ENCODE assay signal across 8 mouse cellular contexts in genomic region chr8:122577116-122577515, GRCm38 (mm10). TPM values are rescaled to one million over a fixed set of nuclear protein-coding genes. Genes with fewer than 3 reads are reported as not detected.
A peak's percentile ranks its signal among the peaks of the same experiment; 100 is the strongest.
DNase-seq lines count a peak whose midpoint lies in the region; ATAC-seq and TF ChIP-seq lines count a peak whose summit lies in the region.

No protein-coding gene starts in this region.

- H3ac ChIP-seq in myocyte (ENCODE audit: control insufficient read depth, insufficient read length), result peak overlapping the region; percentile 69

- no peaks in the 10 kb centered on the region for H3K27me3 ChIP-seq in kidney, embryonic 16.5 days (ENCODE audit: insufficient read depth, low read length)
- H3K27me3 ChIP-seq in embryonic facial prominence, embryonic 15.5 days, result no peaks in the 10 kb centered on the region
- no peaks in the 10 kb centered on the region for H3K27me3 ChIP-seq in intestine, embryonic 15.5 days (replicated peaks)
- H3K27me3 ChIP-seq in myocyte (ENCODE audit: control insufficient read depth, insufficient read depth, insufficient read length), result no peaks in the 10 kb centered on the region

- no peak for TF ChIP-seq POLR2A in myocyte (IDR thresholded peaks at IDR 0.05; ENCODE audit: insufficient read length, low read depth)

- ATAC-seq in kidney, embryonic 16.5 days (ENCODE audit: low FRiP score, low TSS enrichment), result peak; percentile 52
- peak; percentile 11; the same call in 1 of the 2 replicates for ATAC-seq in embryonic facial prominence, embryonic 15.5 days (ENCODE audit: insufficient number of reproducible peaks, low FRiP score, low TSS enrichment, low read depth)
- peak; percentile 8 for ATAC-seq in intestine, embryonic 15.5 days

- 14% methylated on average over 10 of the region's 10 CpGs for WGBS in kidney, embryonic 16.5 days
- WGBS in embryonic facial prominence, embryonic 15.5 days, result 38% methylated on average over 10 of the region's 10 CpGs
- 28% methylated on average over 10 of the region's 10 CpGs for WGBS in intestine, embryonic 15.5 days

- H3K27ac ChIP-seq in kidney, embryonic 16.5 days (ENCODE audit: low read length), result peak overlapping the region; percentile 81
- H3K27ac ChIP-seq in embryonic facial prominence, embryonic 15.5 days (replicated peaks), result peak overlapping the region; percentile 75; the same call in 1 of the 2 replicates
- peak overlapping the region; percentile 85 for H3K27ac ChIP-seq in intestine, embryonic 15.5 days

- peak overlapping the region; percentile 89 for H3K4me2 ChIP-seq in kidney, embryonic 16.5 days (replicated peaks; ENCODE audit: low read depth, low read length)
- peak overlapping the region; percentile 77 for H3K4me2 ChIP-seq in embryonic facial prominence, embryonic 15.5 days (replicated peaks)
- H3K4me2 ChIP-seq in intestine, embryonic 15.5 days (replicated peaks), result peak overlapping the region; percentile 81
- peak overlapping the region; percentile 84 for H3K4me2 ChIP-seq in myocyte (ENCODE audit: low read depth)

- H3K9me3 ChIP-seq in kidney, embryonic 16.5 days (ENCODE audit: low read length), result no peaks in the 10 kb centered on the region
- no peaks in the 10 kb centered on the region for H3K9me3 ChIP-seq in embryonic facial prominence, embryonic 15.5 days (replicated peaks)
- no peaks in the 10 kb centered on the region for H3K9me3 ChIP-seq in intestine, embryonic 15.5 days

- peaks cover 11% of the 10 kb centered on the region for H3K79me2 ChIP-seq in myocyte (ENCODE audit: control insufficient read depth, insufficient read depth)

- H3K36me3 ChIP-seq in kidney, embryonic 16.5 days (ENCODE audit: insufficient read depth, low read length), result peaks cover 8% of the 10 kb centered on the region
- H3K36me3 ChIP-seq in embryonic facial prominence, embryonic 15.5 days, result peaks cover 22% of the 10 kb centered on the region
- H3K36me3 ChIP-seq in intestine, embryonic 15.5 days, result peaks cover 6% of the 10 kb centered on the region
- H3K36me3 ChIP-seq in myocyte (ENCODE audit: control insufficient read depth, insufficient read depth), result peaks cover 3% of the 10 kb centered on the region

- peaks cover 52% of the 10 kb centered on the region for H3K4me1 ChIP-seq in kidney, embryonic 16.5 days (ENCODE audit: insufficient read depth, low read length)
- H3K4me1 ChIP-seq in embryonic facial prominence, embryonic 15.5 days, result peaks cover 51% of the 10 kb centered on the region
- H3K4me1 ChIP-seq in intestine, embryonic 15.5 days (replicated peaks), result peaks cover 37% of the 10 kb centered on the region

- DNase-seq in kidney, postnatal 4 days, result no peak
- DNase-seq in spleen, postnatal 36 days (ENCODE audit: low spot score in 2 of 2), result no peak
- DNase-seq in adrenal gland, postnatal 10 days, result no peak
- DNase-seq in adrenal gland, postnatal 14 days, result no peak

- H3K9ac ChIP-seq in kidney, embryonic 16.5 days (replicated peaks; ENCODE audit: low read length), result 0 out of 2 replicates have a peak overlapping the region, but pooled peaks have one; percentile 38
- H3K9ac ChIP-seq in embryonic facial prominence, embryonic 15.5 days, result no peak overlapping the region
- H3K9ac ChIP-seq in intestine, embryonic 15.5 days, result peak overlapping the region; percentile 5; the same call in 1 of the 2 replicates

- H3K4me3 ChIP-seq in kidney, embryonic 16.5 days (ENCODE audit: low read length), result peak overlapping the region; percentile 77
- peak overlapping the region; percentile 71 for H3K4me3 ChIP-seq in embryonic facial prominence, embryonic 15.5 days (replicated peaks)
- H3K4me3 ChIP-seq in intestine, embryonic 15.5 days (replicated peaks), result peak overlapping the region; percentile 77
- H3K4me3 ChIP-seq in myocyte, result peak overlapping the region; percentile 45

TF ChIP-seq in myocyte, 11 proteins besides CTCF, POLR2A, EP300 and RAD21:
- TF ChIP-seq USF1 (IDR thresholded peaks at IDR 0.05; ENCODE audit: low read depth) (no peak), REST (IDR thresholded peaks at IDR 0.05; ENCODE audit: insufficient read depth, insufficient read length) (no peak), E2F4 (IDR thresholded peaks at IDR 0.05; ENCODE audit: insufficient read depth) (no peak), TCF12 (IDR thresholded peaks at IDR 0.05; ENCODE audit: insufficient read depth, poor library complexity, severe bottlenecking) (no peak), MAX (IDR thresholded peaks at IDR 0.05; ENCODE audit: low read depth) (no peak), MYOD1 (IDR thresholded peaks at IDR 0.05; ENCODE audit: control insufficient read depth in 1 of 3, insufficient read length in 2 of 3, low read depth in 2 of 3) (no peak), TCF3 (IDR thresholded peaks at IDR 0.05; ENCODE audit: insufficient read length, low read depth) (no peak), MYOG (IDR thresholded peaks at IDR 0.05; ENCODE audit: control insufficient read depth in 1 of 3, insufficient read depth in 1 of 3, insufficient read length in 2 of 3, low read depth in 2 of 3) (no peak), POLR2AphosphoS2 (IDR thresholded peaks at IDR 0.05; ENCODE audit: insufficient read length, low read depth) (no peak), CEBPB (IDR thresholded peaks at IDR 0.05; ENCODE audit: insufficient read depth, poor library complexity, severe bottlenecking) (no peak), SRF (IDR thresholded peaks at IDR 0.05; ENCODE audit: control insufficient read depth, insufficient read length, low read depth) (no peak)

RNA-seq across cellular contexts. Expression of gene Aprt, which starts 0.4 kb away (rescaled TPM):
- polyA plus RNA-seq in kidney, embryonic 16.5 days (2015; fragmentation: Nextera tagmentation; extraction: Ambion mirVana), result 363 and 371 TPM in 2 replicates
- polyA plus RNA-seq in embryonic facial prominence, embryonic 15.5 days (2015; fragmentation: Nextera tagmentation; extraction: Ambion mirVana), result 298 and 312 TPM in 2 replicates
- polyA plus RNA-seq in intestine, embryonic 15.5 days (2015; fragmentation: Nextera tagmentation; extraction: Ambion mirVana), result 545 and 612 TPM in 2 replicates
- polyA plus RNA-seq in myocyte (2012; fragmentation: generic; extraction: Trizol), result 261 TPM
- 10 to 100 TPM; 67.5 to 72.3 TPM for total RNA-seq in adrenal gland, postnatal 10 days (2021)
- 71.3 and 74.9 TPM in 2 replicates for total RNA-seq in adrenal gland, postnatal 14 days (2021)

RNA-seq across cellular contexts. Expression of gene Cdt1, which starts 9.3 kb away (rescaled TPM):
- 43.0 and 49.0 TPM in 2 replicates for polyA plus RNA-seq in kidney, embryonic 16.5 days (2015; fragmentation: Nextera tagmentation; extraction: Ambion mirVana)
- polyA plus RNA-seq in embryonic facial prominence, embryonic 15.5 days (2015; fragmentation: Nextera tagmentation; extraction: Ambion mirVana), result 32.5 and 36.2 TPM in 2 replicates
- polyA plus RNA-seq in intestine, embryonic 15.5 days (2015; fragmentation: Nextera tagmentation; extraction: Ambion mirVana), result 40.3 and 41.8 TPM in 2 replicates
- polyA plus RNA-seq in myocyte (2012; fragmentation: generic; extraction: Trizol), result 19.7 TPM
- 10 to 100 TPM; 17.2 to 20.7 TPM for total RNA-seq in adrenal gland, postnatal 10 days (2021)
- 15.5 and 15.8 TPM in 2 replicates for total RNA-seq in adrenal gland, postnatal 14 days (2021)

RNA-seq across cellular contexts. Expression of gene Piezo1, which starts 26.0 kb away (rescaled TPM):
- 15.6 and 16.9 TPM in 2 replicates for polyA plus RNA-seq in kidney, embryonic 16.5 days (2015; fragmentation: Nextera tagmentation; extraction: Ambion mirVana)
- 14.3 and 16.7 TPM in 2 replicates for polyA plus RNA-seq in embryonic facial prominence, embryonic 15.5 days (2015; fragmentation: Nextera tagmentation; extraction: Ambion mirVana)
- 10.8 and 12.2 TPM in 2 replicates for polyA plus RNA-seq in intestine, embryonic 15.5 days (2015; fragmentation: Nextera tagmentation; extraction: Ambion mirVana)
- polyA plus RNA-seq in myocyte (2012; fragmentation: generic; extraction: Trizol), result 156 TPM
- 10 to 100 TPM; 31.5 to 41.5 TPM for total RNA-seq in adrenal gland, postnatal 10 days (2021)
- 23.2 and 29.9 TPM in 2 replicates for total RNA-seq in adrenal gland, postnatal 14 days (2021)

RNA-seq across cellular contexts. Expression of gene Galns, which starts 34.1 kb away (rescaled TPM):
- polyA plus RNA-seq in kidney, embryonic 16.5 days (2015; fragmentation: Nextera tagmentation; extraction: Ambion mirVana), result 17.4 and 18.2 TPM in 2 replicates
- polyA plus RNA-seq in embryonic facial prominence, embryonic 15.5 days (2015; fragmentation: Nextera tagmentation; extraction: Ambion mirVana), result 11.3 TPM in 2 replicates
- 17.1 and 18.8 TPM in 2 replicates for polyA plus RNA-seq in intestine, embryonic 15.5 days (2015; fragmentation: Nextera tagmentation; extraction: Ambion mirVana)
- polyA plus RNA-seq in myocyte (2012; fragmentation: generic; extraction: Trizol), result 17.6 TPM
- total RNA-seq in adrenal gland, postnatal 10 days (2021), result 1 to 10 TPM; 8.0 to 8.3 TPM
- 5.4 and 7.5 TPM in 2 replicates for total RNA-seq in adrenal gland, postnatal 14 days (2021)

RNA-seq across cellular contexts. Expression of gene Trappc2l, which starts 34.3 kb away (rescaled TPM):
- 56.7 and 60.1 TPM in 2 replicates for polyA plus RNA-seq in kidney, embryonic 16.5 days (2015; fragmentation: Nextera tagmentation; extraction: Ambion mirVana)
- 54.5 and 62.3 TPM in 2 replicates for polyA plus RNA-seq in embryonic facial prominence, embryonic 15.5 days (2015; fragmentation: Nextera tagmentation; extraction: Ambion mirVana)
- polyA plus RNA-seq in intestine, embryonic 15.5 days (2015; fragmentation: Nextera tagmentation; extraction: Ambion mirVana), result 58.0 and 76.0 TPM in 2 replicates
- polyA plus RNA-seq in myocyte (2012; fragmentation: generic; extraction: Trizol), result 95.7 TPM
- 10 to 100 TPM; 48.9 to 56.5 TPM for total RNA-seq in adrenal gland, postnatal 10 days (2021)
- 47.6 and 52.6 TPM in 2 replicates for total RNA-seq in adrenal gland, postnatal 14 days (2021)
